Comparison of ENCODE assay signal across 8 mouse cellular contexts in genomic region chr1:178303425-178303824, GRCm38 (mm10). TPM values are rescaled to one million over a fixed set of nuclear protein-coding genes. Genes with fewer than 3 reads are reported as not detected.
DNase-seq lines count a peak whose midpoint lies in the region; ATAC-seq and TF ChIP-seq lines count a peak whose summit lies in the region.

No protein-coding gene starts in this region.

- H3K27me3 ChIP-seq in intestine, embryonic 14.5 days (replicated peaks; ENCODE audit: control insufficient read depth, insufficient read depth, low read length) = no peaks in the 10 kb centered on the region
- H3K27me3 ChIP-seq in intestine, embryonic 15.5 days (replicated peaks) = no peaks in the 10 kb centered on the region
- H3K27me3 ChIP-seq in intestine, postnatal 0 days (replicated peaks; ENCODE audit: control insufficient read depth, insufficient read depth, low read length) = no peaks in the 10 kb centered on the region

- peak; percentile 53; the same call in 1 of the 2 replicates for ATAC-seq in intestine, embryonic 14.5 days (replicated peaks; ENCODE audit: low FRiP score, low TSS enrichment, low read depth)
- no peak for ATAC-seq in intestine, embryonic 15.5 days
- no peak for ATAC-seq in intestine, postnatal 0 days

- TF ChIP-seq CTCF in intestine, postnatal 0 days (IDR thresholded peaks at IDR 0.05; ENCODE audit: low read depth) = peak; percentile 88

- no peak overlapping the region for H3K27ac ChIP-seq in intestine, embryonic 14.5 days (ENCODE audit: low read depth)
- no peak overlapping the region for H3K27ac ChIP-seq in intestine, embryonic 15.5 days
- no peak overlapping the region for H3K27ac ChIP-seq in intestine, postnatal 0 days (ENCODE audit: low read depth, low read length)

- H3K4me2 ChIP-seq in intestine, embryonic 14.5 days (ENCODE audit: low read length) = no peak overlapping the region
- no peak overlapping the region for H3K4me2 ChIP-seq in intestine, embryonic 15.5 days (replicated peaks)
- no peak overlapping the region for H3K4me2 ChIP-seq in intestine, postnatal 0 days (replicated peaks; ENCODE audit: low read depth)

- peaks cover 4% of the 10 kb centered on the region; the same call in 1 of the 2 replicates for H3K9me3 ChIP-seq in intestine, embryonic 14.5 days (ENCODE audit: control insufficient read depth, low read length)
- H3K9me3 ChIP-seq in intestine, embryonic 15.5 days = no peaks in the 10 kb centered on the region
- no peaks in the 10 kb centered on the region for H3K9me3 ChIP-seq in intestine, postnatal 0 days (ENCODE audit: control insufficient read depth)

- peak; percentile 78 for DNase-seq in intestine, embryonic 14.5 days (ENCODE audit: low spot score)
- DNase-seq in c-Kit-positive CD71-positive TER-119-positive erythroid progenitor cells, embryonic 14.5 days (ENCODE audit: low spot score) = peak; percentile 67
- peak; percentile 66 for DNase-seq in forelimb bud, embryonic 11.5 days (ENCODE audit: low read depth, low spot score)
- peak; percentile 81 for DNase-seq in left cerebral cortex, postnatal 4 days
- DNase-seq in monocyte, adult 2 months (ENCODE audit: low read depth in 1 of 2, low spot score in 2 of 2) = peak; percentile 34 to 66
- peak; percentile 68 to 90 for DNase-seq in spleen, postnatal 4 days (ENCODE audit: low spot score in 2 of 2)

- H3K36me3 ChIP-seq in intestine, embryonic 14.5 days (ENCODE audit: control insufficient read depth, insufficient read depth, low read length) = no peaks in the 10 kb centered on the region
- H3K36me3 ChIP-seq in intestine, embryonic 15.5 days = no peaks in the 10 kb centered on the region
- no peaks in the 10 kb centered on the region for H3K36me3 ChIP-seq in intestine, postnatal 0 days (ENCODE audit: control insufficient read depth, insufficient read depth)

- H3K9ac ChIP-seq in intestine, embryonic 14.5 days (ENCODE audit: low read length) = no peak overlapping the region
- H3K9ac ChIP-seq in intestine, embryonic 15.5 days = no peak overlapping the region
- H3K9ac ChIP-seq in intestine, postnatal 0 days (ENCODE audit: low read depth, low read length) = no peak overlapping the region

- no peak overlapping the region for H3K4me3 ChIP-seq in intestine, embryonic 14.5 days (ENCODE audit: low read depth, low read length)
- no peak overlapping the region for H3K4me3 ChIP-seq in intestine, embryonic 15.5 days (replicated peaks)
- no peak overlapping the region for H3K4me3 ChIP-seq in intestine, postnatal 0 days (ENCODE audit: low read depth, low read length)

- 28% methylated on average over 3 of the region's 3 CpGs for WGBS in intestine, embryonic 14.5 days
- WGBS in intestine, embryonic 15.5 days = 34% methylated on average over 3 of the region's 3 CpGs
- 25% methylated on average over 3 of the region's 3 CpGs for WGBS in intestine, postnatal 0 days

- no peaks in the 10 kb centered on the region for H3K4me1 ChIP-seq in intestine, embryonic 14.5 days (replicated peaks; ENCODE audit: control insufficient read depth, insufficient read depth, low read length)
- no peaks in the 10 kb centered on the region for H3K4me1 ChIP-seq in intestine, embryonic 15.5 days (replicated peaks)
- H3K4me1 ChIP-seq in intestine, postnatal 0 days (replicated peaks; ENCODE audit: control insufficient read depth, insufficient read depth, low read length) = no peaks in the 10 kb centered on the region

- intact Hi-C loops in left cerebral cortex, postnatal 4 days (cut with DNase I) = loop anchor here (5.0 kb wide), 1 partner anchor 156 kb away; no protein-coding TSS in a partner anchor

RNA-seq across cellular contexts. Expression of gene Cox20, which starts 15.5 kb away (rescaled TPM):
- polyA plus RNA-seq in intestine, embryonic 14.5 days (2014; fragmentation: Nextera tagmentation; extraction: Ambion mirVana) = 126 and 133 TPM in 2 replicates
- polyA plus RNA-seq in intestine, embryonic 15.5 days (2015; fragmentation: Nextera tagmentation; extraction: Ambion mirVana) = 134 and 159 TPM in 2 replicates
- polyA plus RNA-seq in intestine, postnatal 0 days (2015; fragmentation: Nextera tagmentation; extraction: Ambion mirVana) = 146 and 148 TPM in 2 replicates
- total RNA-seq in left cerebral cortex, postnatal 4 days (2021) = 10 to 100 TPM; 43.5 to 54.6 TPM

RNA-seq across cellular contexts. Expression of gene Hnrnpu, which starts 34.2 kb away (rescaled TPM):
- polyA plus RNA-seq in intestine, embryonic 14.5 days (2014; fragmentation: Nextera tagmentation; extraction: Ambion mirVana) = 378 and 384 TPM in 2 replicates
- polyA plus RNA-seq in intestine, embryonic 15.5 days (2015; fragmentation: Nextera tagmentation; extraction: Ambion mirVana) = 300 and 379 TPM in 2 replicates
- 131 TPM in 2 replicates for polyA plus RNA-seq in intestine, postnatal 0 days (2015; fragmentation: Nextera tagmentation; extraction: Ambion mirVana)
- total RNA-seq in left cerebral cortex, postnatal 4 days (2021) = 100 to 1,000 TPM; 539 to 583 TPM
